Mouse (Mus musculus) liver, embryonic 16.5 days (tissue): ENCODE data around the gene Cdkal1. TPM values are rescaled to one million over a fixed set of nuclear protein-coding genes. Genes with fewer than 3 reads are reported as not detected.

Source experiments
- ATAC-seq: fragments of 200-750 bp; cut with Nextera tagmentation; 2 replicates; pipeline ENCODE4 v1.8.0; 2017; ENCODE audit warnings: low read depth, mild to moderate bottlenecking, moderate number of reproducible peaks, moderate library complexity
- H3K27ac ChIP-seq: fragments of 300-500 bp; sonication (generic); 2 replicates; pipeline ENCODE4 v1.5.1; 2014; ENCODE audit warnings: mild to moderate bottlenecking, low read length
- H3K27me3 ChIP-seq: fragments of 300-500 bp; sonication (generic); 2 replicates; pipeline ENCODE4 v1.6.1; 2014; ENCODE audit warnings: low read depth, low read length, mixed read lengths; ENCODE audit not compliant: control insufficient read depth, insufficient read depth
- H3K36me3 ChIP-seq: fragments of 300-500 bp; sonication (generic); 2 replicates; pipeline ENCODE4 v1.6.1; 2014; ENCODE audit warnings: mild to moderate bottlenecking; ENCODE audit not compliant: control insufficient read depth, insufficient read depth
- H3K4me1 ChIP-seq: fragments of 300-500 bp; sonication (generic); 2 replicates; pipeline ENCODE4 v1.6.1; 2014; ENCODE audit warnings: low read depth, low read length, mixed read lengths; ENCODE audit not compliant: control insufficient read depth
- H3K4me2 ChIP-seq: fragments of 300-500 bp; sonication (generic); 2 replicates; pipeline ENCODE4 v1.6.1; 2014; ENCODE audit warnings: low read depth, low read length, mixed read lengths
- H3K4me3 ChIP-seq: fragments of 300-500 bp; sonication (generic); 2 replicates; pipeline ENCODE4 v1.5.1; 2014; ENCODE audit warnings: low read depth, mild to moderate bottlenecking, low read length
- H3K9ac ChIP-seq: fragments of 300-500 bp; sonication (generic); 2 replicates; pipeline ENCODE4 v1.6.1; 2014; ENCODE audit warnings: low read depth, low read length
- H3K9me3 ChIP-seq: fragments of 300-500 bp; sonication (generic); replicated peaks from 2 replicates; pipeline ENCODE4 v1.6.1; 2016; ENCODE audit warnings: low read length; ENCODE audit not compliant: control insufficient read depth
- WGBS: fragments of 180-500 bp; shearing (Covaris S2); extraction: QIAGEN DNeasy Blood & Tissue Kit; methylation state at CpG from one replicate; pipeline ENCODE4 v1.1.7; 2014; ENCODE audit not compliant: insufficient replicate concordance; 5-methylcytosine and 5-hydroxymethylcytosine counted together
- polyA plus RNA-seq: library from polyadenylated mRNA; unstranded; fragments of >200 nt; fragmentation: Nextera tagmentation; extraction: Ambion mirVana; gene quantifications from 2 replicates; pipeline ENCODE4 v1.2.1, GENCODE M21; 2015

Gene Cdkal1
- polyA plus RNA-seq, 1 experiment from 2014 or later = 9.3 TPM

DNA sequence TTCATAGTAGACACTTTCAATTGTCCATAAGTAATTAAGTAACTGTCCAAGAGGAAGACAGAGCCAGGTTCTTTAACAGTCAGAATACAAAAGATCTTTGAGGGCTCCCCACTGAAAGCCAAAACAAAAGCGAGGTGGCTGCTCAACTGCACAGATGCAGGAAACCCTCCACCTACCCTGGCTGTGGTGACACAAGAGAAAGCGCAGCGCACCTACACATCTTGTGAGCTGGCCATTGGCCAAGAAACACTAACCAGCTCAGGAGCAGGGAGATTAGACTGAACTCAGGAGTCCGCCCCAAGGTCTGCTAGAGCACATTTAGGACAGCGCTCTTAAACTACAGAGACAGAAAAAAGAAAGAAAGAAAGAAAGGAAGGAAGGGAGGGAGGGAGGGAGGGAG lies 226.9 kb downstream of the Cdkal1 start:
- no peaks in the 10 kb centered on the region for H3K27me3 ChIP-seq
- H3K4me1 ChIP-seq = no peaks in the 10 kb centered on the region
- no peak overlapping the region for H3K27ac ChIP-seq
- peak; percentile 54; the same call in 1 of the 2 replicates for ATAC-seq
- H3K4me2 ChIP-seq = no peak overlapping the region
- H3K36me3 ChIP-seq = no peaks in the 10 kb centered on the region
- H3K9ac ChIP-seq = no peak overlapping the region
- no peaks in the 10 kb centered on the region for H3K9me3 ChIP-seq
- no peak overlapping the region for H3K4me3 ChIP-seq
- WGBS = 65% methylated on average over 5 of the region's 5 CpGs

DNA sequence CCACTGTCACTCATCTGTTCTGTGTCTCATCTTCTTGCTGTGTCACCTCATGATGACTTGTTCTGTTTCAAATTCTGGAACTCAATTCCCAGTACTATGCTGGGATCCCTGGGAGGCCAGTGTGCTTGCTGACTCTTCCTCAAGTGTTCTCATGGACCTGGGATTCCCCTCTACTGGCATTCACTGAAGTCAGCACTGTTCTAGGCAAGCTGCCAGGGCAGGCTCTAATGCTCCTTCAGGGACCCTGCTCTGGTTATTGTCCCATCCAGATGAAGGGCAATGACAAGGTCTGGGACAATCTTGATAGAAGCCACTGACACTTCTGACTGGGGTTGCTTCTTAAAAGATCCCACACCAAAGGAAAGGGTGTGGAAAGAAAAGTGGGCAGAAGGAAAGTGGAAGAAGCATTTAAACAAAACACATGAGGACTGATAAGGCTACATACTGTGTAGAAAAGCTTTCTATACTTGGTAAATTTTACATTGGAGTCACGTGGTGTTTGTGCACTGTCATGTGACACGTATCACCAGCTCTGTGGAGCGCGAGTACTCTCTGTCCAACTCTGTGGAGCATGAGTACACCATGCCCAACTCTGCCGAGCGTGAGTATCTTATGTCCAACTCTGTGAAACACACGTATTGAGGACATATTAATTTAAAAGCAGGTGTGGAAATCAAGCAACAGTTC lies 227.9 kb downstream of the Cdkal1 start:
- no peak overlapping the region for H3K27ac ChIP-seq
- no peaks in the 10 kb centered on the region for H3K9me3 ChIP-seq
- no peak for ATAC-seq
- H3K27me3 ChIP-seq = no peaks in the 10 kb centered on the region
- no peak overlapping the region for H3K9ac ChIP-seq
- H3K4me1 ChIP-seq = no peaks in the 10 kb centered on the region
- H3K4me2 ChIP-seq = no peak overlapping the region
- H3K36me3 ChIP-seq = no peaks in the 10 kb centered on the region
- WGBS = 72% methylated on average over 7 of the region's 7 CpGs
- H3K4me3 ChIP-seq = no peak overlapping the region

DNA sequence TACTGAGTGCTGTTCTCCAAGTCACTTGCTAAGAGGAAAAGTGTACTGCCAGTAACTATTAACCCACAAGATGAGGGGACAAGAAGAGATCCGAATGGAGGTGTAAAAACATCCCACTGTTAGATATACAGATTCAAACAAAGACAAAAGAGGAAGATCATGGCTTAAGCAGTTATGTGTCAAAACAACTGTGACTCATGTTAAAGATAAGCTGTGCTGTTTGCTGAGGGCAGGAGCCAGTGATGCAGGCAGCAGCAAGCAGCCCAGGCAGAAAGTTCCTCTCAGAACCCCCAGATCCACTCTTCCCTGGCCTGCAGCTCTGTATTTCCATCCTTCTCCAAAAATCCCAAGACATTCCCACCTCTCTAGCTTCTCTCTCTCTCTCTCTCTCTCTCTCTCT lies 230.5 kb downstream of the Cdkal1 start:
- Histone ChIP-seq H3K36me3 (no peaks in the 10 kb centered on the region), H3K9me3 (no peaks in the 10 kb centered on the region), H3K4me1 (no peaks in the 10 kb centered on the region), H3K27me3 (no peaks in the 10 kb centered on the region), H3K9ac (no peak overlapping the region), H3K4me3 (no peak overlapping the region), H3K4me2 (no peak overlapping the region), H3K27ac (no peak overlapping the region)
- 14% methylated on average over 1 of the region's 1 CpGs for WGBS
- ATAC-seq = no peak

DNA sequence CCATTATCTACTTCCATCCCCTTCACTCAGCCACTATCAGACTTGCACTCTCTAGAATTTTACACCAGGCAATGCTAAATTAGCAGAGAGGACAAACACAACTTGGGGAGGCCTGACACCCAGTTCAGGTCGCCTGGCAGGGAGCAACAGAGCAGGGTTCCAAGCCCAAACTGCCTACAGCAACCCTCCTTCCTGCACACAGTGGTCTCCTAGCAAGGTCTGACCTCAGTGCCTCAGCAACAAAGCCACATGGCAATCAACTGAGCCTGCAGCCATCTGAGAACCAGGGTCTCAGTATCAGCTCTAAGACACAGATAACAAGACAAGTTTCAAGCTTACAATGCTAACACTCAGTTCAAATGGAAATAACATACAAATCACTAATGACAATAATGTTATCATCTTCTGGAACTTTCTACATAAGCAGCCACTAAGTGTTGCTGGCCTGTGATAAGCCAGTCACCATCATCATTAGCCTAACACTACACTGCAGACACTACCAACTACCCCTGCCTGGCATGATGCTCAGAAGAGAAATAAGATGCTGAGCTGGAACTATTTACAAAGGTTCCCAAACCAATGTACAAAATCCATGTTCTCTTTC lies 231.7 kb downstream of the Cdkal1 start:
- no peak for ATAC-seq
- no peaks in the 10 kb centered on the region for H3K27me3 ChIP-seq
- no peaks in the 10 kb centered on the region for H3K4me1 ChIP-seq
- no peak overlapping the region for H3K9ac ChIP-seq
- H3K9me3 ChIP-seq = no peaks in the 10 kb centered on the region
- no peak overlapping the region for H3K27ac ChIP-seq
- WGBS = 14% methylated on average over 1 of the region's 1 CpGs
- H3K36me3 ChIP-seq = no peaks in the 10 kb centered on the region
- H3K4me2 ChIP-seq = no peak overlapping the region
- H3K4me3 ChIP-seq = no peak overlapping the region

DNA sequence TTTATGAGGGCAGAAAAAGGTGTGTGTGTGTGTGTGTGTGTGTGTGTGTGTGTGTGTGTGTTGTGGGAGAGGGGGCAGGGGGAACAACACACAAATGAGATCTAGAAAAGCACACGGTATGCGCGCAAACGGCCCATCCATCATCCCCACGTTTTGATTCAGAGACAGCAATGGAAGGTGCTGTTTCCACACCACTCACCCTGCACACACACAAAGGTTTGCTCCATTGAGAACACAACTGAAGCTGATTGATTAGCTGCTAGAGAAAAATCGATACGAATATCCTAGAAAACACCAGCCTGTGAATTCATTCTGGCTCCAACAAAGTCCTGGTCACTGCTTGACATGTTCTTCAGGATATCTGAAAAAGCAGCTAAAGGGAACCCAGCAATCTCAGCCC lies 233.6 kb downstream of the Cdkal1 start:
- ATAC-seq = no peak
- H3K36me3 ChIP-seq = no peaks in the 10 kb centered on the region
- H3K9ac ChIP-seq = no peak overlapping the region
- H3K4me2 ChIP-seq = no peak overlapping the region
- H3K4me1 ChIP-seq = no peaks in the 10 kb centered on the region
- H3K4me3 ChIP-seq = no peak overlapping the region
- no peak overlapping the region for H3K27ac ChIP-seq
- 79% methylated on average over 7 of the region's 7 CpGs for WGBS
- no peaks in the 10 kb centered on the region for H3K27me3 ChIP-seq
- no peaks in the 10 kb centered on the region for H3K9me3 ChIP-seq

DNA sequence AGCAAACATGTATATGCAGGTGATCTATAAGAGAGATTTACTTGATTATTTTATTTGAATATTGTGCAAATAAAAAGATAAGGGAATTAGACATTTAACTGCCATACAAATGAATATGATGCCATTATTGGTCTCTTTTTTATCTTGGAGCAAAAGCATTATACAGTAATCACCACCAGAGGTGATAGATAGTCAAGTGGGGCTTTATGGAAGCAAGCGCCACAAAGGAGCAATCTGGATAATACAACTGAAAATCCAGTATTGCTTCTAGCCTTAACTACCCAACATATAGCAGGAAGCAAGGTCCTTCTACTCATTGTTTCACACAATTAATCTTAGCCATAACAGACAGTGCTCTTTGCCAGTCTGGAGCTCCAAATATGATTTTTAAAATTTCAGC lies 234.1 kb downstream of the Cdkal1 start:
- WGBS = 77% methylated on average over 1 of the region's 1 CpGs
- Histone ChIP-seq H3K9ac (no peak overlapping the region), H3K4me1 (no peaks in the 10 kb centered on the region; the same call in 1 of the 2 replicates), H3K9me3 (no peaks in the 10 kb centered on the region), H3K4me2 (no peak overlapping the region), H3K27me3 (no peaks in the 10 kb centered on the region), H3K4me3 (no peak overlapping the region), H3K27ac (no peak overlapping the region), H3K36me3 (no peaks in the 10 kb centered on the region)
- no peak for ATAC-seq

DNA sequence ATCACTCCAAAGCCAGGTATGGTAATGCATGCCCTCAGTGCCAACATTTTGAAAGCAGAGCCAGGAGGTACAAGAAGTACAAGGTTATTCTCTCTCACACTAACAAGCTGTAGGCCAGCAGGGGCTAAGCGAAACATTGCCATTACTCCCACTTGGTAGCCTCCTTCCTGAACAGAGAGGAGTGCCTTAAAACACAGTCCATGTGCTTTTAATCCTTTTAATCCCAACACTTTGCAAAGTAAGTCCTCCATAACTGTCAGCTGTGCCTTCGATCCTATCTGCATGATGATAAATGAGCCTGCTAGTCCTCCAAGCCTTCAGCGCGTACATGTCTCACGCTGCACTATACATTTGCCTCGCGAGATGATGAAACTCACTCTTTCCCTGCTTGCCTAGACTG lies 234.6 kb downstream of the Cdkal1 start:
- no peak overlapping the region for H3K9ac ChIP-seq
- no peaks in the 10 kb centered on the region for H3K9me3 ChIP-seq
- H3K4me3 ChIP-seq = no peak overlapping the region
- H3K4me1 ChIP-seq = no peaks in the 10 kb centered on the region; the same call in 1 of the 2 replicates
- H3K36me3 ChIP-seq = no peaks in the 10 kb centered on the region
- no peak for ATAC-seq
- no peak overlapping the region for H3K27ac ChIP-seq
- 87% methylated on average over 7 of the region's 7 CpGs for WGBS
- H3K27me3 ChIP-seq = no peaks in the 10 kb centered on the region
- H3K4me2 ChIP-seq = no peak overlapping the region

DNA sequence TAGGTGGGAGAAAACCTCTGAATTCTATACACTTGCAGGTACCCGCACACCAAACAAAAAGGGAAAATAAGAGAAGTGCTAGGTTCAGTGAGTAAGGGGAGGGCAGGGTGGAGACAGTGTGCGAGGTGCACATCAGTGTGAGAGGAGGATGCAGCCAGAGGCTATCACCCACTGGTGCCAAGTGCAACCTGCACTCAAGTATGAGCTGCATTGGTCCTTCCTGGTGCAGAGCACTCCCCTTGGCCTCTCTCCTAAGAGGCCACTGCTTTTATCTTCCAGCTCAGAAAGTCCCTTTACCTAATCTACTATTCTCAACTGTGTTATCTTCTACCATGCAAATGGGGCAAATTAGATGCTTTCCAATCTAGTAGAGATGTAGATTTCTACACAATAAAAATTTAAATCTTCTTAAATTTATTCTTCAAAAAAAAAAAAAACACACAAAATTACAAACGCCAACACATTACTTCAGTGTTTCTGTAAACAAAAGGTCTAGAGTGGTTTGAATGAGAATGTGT lies 238.8 kb downstream of the Cdkal1 start:
- no peak overlapping the region for H3K4me2 ChIP-seq
- no peaks in the 10 kb centered on the region for H3K36me3 ChIP-seq
- H3K4me1 ChIP-seq = no peaks in the 10 kb centered on the region; the same call in 1 of the 2 replicates
- no peak overlapping the region for H3K9ac ChIP-seq
- 60% methylated on average over 3 of the region's 3 CpGs for WGBS
- H3K27me3 ChIP-seq = no peaks in the 10 kb centered on the region
- ATAC-seq = peak; percentile 74
- no peak overlapping the region for H3K27ac ChIP-seq
- H3K9me3 ChIP-seq = no peaks in the 10 kb centered on the region
- H3K4me3 ChIP-seq = no peak overlapping the region

DNA sequence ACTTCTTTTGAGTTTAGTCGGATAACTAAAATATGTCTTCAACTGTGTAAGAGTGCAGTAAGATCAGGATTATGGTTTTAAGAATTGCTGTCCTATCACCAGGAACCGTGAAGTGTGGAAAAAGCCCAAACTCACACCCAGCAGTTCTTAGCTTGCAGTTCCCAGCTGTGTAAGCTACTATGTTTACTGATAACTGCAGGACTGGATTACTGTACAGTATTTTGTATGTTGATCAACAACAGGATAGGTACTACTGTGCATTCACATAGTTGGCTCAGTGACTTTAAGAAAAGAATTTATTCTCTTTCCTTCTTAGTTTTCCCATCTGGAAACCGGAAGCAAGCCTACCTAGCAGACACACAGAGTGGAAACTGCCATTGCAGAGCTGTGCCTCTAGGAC lies 239.5 kb downstream of the Cdkal1 start:
- H3K27ac ChIP-seq = no peak overlapping the region
- H3K27me3 ChIP-seq = no peaks in the 10 kb centered on the region
- H3K9me3 ChIP-seq = no peaks in the 10 kb centered on the region
- H3K36me3 ChIP-seq = no peaks in the 10 kb centered on the region
- no peaks in the 10 kb centered on the region; the same call in 1 of the 2 replicates for H3K4me1 ChIP-seq
- ATAC-seq = no peak
- no peak overlapping the region for H3K4me2 ChIP-seq
- H3K4me3 ChIP-seq = no peak overlapping the region
- H3K9ac ChIP-seq = no peak overlapping the region
- 52% methylated on average over 3 of the region's 3 CpGs for WGBS
